Mouse (Mus musculus): ENCODE results near the gene Atxn1.

Atxn1 gene

DNA sequence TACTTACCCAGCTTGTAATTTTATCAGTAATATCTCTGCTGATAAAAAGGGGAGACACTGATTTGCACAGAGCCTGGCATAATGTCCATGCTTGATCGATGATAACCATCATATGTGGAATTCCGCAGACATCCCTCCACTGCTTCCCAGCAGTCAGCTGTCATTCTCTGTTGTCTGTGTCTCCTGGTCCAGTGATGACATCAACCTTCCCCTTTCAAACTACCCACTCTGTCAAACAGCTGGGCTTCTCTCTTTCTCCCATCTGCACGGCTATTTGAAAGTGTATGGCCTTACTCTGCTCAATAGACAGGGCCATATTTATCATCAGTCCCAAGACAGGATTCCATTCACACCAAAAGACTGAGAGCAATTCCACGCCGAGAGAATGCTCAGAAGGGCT lies 387.4 kb downstream of the Atxn1 start:
- DNase-seq (ENCODE audit: low spot score): no peak

DNA sequence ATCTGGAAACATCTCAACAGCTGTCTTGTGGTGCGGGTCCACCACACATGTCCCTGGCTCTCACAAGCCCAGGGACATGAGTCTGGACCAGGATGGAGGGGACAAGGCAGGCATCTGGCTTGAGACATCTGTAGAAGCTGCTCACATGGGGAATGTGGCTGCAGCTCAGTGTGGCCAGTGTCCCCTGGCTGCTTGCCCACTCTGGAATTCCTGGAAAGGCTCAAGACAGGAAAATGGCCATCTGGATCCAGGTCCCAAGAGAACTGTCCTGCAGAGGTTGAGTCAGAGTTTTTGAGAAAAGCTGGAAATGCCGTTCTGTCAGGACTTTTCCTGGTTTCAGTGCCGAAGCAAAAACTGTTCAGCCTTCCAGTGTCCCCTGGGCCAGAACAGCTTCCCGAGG lies 388.6 kb downstream of the Atxn1 start:
- peak; percentile 73 for DNase-seq (ENCODE audit: low spot score)

DNA sequence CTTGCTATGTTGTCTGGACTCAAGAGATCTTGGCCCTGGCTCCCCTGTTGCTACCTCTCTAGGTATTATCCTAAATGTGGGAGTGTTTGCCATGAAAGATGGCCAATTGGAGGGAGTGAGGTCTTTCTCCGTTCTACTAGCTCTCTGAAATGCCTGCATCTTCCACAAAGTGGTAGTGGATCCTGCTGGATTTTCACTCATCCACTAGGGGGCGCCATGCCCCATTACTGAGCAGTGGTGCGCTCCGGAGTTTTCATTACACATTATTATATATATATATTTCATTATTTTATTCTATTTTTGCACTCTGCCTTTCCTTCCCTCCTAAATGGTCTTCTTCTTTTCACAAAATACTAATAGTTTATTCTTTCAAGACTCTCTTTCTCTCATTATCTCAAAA lies 392.0 kb downstream of the Atxn1 start:
- DNase-seq (ENCODE audit: low spot score): peak; percentile 70

DNA sequence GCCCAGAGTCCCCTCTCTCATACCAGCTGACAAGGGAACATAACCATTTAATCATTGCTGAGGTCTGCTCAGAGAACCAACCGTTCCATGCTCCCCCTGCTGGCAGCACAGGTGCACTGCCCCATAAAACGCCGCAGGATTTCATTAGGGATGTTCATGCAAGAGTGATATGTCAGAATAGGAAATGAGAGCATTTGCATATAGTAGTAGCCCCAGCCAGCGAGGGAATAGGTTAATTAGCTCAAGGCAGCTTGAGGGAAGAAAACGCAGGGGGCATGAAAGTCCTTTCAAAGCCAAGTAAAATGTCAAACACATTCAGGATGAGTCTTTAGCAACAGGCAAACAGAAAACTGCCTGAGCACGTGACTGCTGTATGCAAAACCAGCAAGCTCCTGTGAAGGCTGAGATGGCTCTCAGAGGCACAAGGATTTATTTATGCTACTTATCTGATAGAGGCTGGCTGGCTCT lies 393.0 kb downstream of the Atxn1 start:
- peak; percentile 78 for DNase-seq (ENCODE audit: low spot score)

DNA sequence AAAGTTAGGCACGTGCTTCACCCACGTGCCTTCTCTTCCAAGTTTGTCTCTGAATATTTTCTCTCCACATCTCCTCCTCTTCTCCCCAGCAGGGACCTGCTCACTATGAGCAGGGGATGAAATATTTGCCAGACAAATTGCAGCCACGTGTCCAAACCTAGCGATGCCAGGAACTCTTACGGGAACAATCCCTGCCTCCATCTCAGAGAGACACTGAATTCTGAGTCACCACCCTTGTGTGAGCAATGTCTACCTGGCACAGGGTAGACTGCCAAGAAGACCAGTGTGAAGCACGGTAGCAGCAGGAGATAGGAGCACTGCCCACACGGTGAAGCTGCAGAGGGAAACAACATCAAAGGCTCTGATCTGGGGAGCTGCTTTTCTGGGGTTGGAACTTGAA lies 394.9 kb downstream of the Atxn1 start:
- peak; percentile 20 for DNase-seq (ENCODE audit: low spot score)

DNA sequence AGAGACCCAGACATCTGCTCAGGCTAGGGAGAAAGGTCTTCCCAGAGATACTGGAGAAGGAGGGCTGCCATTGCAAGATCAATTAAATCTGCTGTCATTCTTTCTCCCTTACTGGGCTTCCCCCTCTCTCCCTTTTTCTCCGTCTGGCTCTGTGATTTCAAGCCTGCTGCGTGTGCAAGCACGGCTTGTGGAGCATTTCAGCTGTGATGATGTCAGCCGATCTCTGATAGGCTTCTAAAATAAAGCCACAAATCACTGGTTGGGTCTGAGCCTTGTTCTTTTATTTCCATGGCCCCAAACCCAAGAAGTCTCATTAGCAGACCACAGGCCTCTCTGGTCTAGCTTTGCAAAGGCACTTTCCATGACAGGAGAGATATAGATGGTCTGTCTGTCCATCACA lies 399.9 kb downstream of the Atxn1 start:
- DNase-seq (ENCODE audit: low spot score): no peak

DNA sequence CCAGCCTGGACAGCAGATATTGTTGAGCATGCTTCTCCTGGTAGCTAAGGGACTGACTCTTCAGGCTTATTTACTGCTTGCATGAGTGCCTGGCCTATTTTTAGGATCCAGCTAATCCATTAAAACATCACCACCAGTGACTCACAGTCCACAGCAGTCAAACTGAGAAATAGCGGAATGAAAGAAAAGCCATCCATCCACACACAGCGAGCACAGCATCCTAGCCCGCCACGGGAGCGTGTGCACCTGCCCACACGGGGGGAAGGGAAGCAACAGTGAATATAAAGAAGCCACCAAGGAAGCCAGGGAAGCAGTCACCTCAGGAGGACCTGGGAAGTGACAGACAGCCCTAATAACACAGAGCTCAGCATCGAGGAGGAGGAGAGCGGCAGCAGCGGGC lies 402.8 kb downstream of the Atxn1 start:
- no peak for DNase-seq (ENCODE audit: low spot score)

DNA sequence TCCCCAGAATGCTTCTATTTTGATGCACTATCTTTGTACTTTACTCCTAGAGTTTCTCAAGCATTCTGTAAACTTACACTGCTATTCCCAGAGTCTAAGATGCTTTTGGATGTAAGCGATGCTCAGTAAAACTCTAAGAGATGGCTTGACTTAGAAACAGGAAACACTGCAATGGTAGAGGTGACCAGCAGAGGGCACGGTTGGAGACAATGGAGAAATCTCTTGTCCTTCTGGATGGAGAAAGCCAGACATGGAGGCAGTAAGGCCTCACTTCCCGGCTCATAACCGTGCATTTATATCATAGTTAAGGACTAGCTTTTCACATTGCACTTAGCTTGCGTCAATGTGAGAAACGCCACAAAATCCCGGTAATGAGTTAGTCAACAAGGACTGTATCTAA lies 404.3 kb downstream of the Atxn1 start:
- DNase-seq (ENCODE audit: low spot score): no peak

DNA sequence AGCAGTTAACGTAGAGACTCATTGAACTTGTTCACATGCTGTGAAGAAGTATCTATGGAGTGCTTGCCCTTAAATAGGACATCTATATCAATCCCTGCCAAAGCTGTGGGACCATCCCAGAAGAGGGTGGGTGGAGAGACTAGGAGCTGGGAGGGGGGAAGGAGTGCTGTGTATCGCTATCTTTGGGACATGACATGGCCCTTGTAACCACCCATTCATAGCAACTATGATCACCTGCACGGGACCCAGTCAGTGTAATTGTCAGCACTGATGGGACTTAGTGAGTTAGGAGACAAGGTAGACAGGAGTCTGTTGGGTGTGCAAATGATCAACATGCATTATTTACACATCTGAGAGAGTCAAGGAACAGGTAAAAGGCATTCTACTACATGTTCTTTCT lies 405.6 kb downstream of the Atxn1 start:
- no peak for DNase-seq (ENCODE audit: low spot score)

DNA sequence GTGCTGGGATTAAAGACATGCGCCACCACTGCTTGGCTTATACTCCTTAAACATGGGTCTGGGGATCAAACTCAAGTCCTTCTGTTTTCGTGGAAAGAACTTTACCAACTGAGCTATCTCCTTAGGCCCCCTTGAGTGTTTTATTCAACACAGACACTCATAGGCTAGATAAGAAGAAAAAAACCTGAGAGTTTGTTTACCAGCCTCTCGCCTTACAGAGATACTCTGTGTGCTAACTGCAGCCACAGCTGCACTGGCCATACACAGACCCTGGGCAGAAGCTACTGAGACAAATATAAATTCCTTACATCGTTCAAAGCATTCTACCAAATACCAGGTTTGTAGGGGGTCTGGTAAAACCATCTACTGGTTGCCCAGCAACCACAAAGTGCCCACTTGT lies 406.4 kb downstream of the Atxn1 start:
- no peak for DNase-seq (ENCODE audit: low spot score)

DNA sequence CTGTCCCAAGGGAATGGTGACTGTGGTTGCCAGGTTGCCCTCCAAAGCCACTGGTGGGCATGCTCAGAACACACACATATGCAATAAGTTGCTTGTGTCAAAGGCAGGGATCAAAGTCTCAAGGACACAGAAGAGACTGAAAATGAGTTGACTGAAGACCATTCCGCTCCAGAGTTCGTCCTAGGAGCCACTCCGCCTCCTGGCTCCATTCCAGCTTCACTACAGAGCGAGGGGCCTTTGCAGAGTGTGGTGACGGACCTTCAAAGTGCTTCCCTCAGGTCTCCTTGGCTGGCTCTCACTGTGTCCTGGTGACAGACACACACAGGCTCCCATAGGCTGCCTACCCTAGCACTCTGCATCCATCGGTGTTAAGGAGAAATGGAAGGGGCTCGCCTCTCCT lies 411.1 kb downstream of the Atxn1 start:
- no peak for DNase-seq (ENCODE audit: low spot score)

DNA sequence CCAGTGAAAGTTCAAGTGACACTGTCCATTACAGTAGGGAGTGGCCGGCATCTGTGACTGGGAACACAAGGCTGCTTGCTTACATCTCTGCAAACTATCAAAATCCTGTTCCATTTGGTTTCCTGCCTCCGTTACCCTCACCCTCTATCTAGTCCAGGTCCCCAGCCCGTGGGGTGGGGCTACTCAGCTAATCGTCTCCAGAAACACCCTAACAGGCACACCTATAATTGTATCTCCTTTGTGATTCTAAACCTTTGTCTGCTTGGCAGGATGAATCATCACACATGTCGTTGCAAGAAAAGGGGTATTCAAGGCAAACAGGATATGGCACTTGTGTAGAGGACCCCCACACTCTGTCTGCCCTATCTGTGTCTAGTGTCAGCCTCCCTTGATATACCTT lies 417.3 kb downstream of the Atxn1 start:
- no peak for DNase-seq (ENCODE audit: low spot score)

DNA sequence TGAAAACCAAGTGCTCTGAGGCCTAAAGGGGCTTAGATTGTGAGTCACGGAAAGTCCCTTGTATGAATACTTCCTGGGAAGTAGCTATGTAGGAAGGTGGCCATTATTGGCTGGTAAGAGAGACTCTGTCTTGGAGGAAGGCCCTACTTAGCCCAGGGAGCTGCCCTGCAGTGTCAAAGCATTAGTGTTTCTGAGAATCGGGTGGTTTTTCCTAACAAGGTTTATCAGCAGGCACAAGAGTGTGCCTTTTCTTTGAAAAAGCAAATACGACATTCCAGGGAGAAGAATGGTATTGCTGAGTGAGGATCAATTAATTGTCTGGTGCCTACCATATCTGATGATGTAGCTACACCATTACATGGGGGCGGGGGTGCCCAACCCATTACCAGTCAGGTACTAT lies 417.9 kb downstream of the Atxn1 start:
- no peak for DNase-seq (ENCODE audit: low spot score)

DNA sequence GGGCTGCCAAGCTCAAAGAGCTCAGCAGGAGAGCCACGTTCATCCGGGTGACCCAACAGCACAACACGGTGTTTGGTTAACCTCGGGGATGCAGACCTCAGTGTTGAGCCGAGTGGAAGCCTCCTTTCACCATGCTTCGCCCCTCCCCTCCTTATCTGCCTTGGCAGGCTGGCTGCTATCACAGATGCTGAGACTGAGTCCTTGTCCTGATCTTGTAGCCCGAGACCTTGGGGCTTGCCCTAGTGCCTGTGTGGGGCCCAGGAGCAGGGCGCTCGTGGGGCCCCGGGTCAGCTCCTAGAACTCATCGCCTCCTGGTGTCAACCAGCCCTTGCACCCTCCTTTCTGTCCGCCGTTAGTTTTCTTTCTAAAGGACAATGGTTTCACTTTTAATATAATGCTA lies 418.8 kb downstream of the Atxn1 start:
- DNase-seq (ENCODE audit: low spot score): no peak

DNA sequence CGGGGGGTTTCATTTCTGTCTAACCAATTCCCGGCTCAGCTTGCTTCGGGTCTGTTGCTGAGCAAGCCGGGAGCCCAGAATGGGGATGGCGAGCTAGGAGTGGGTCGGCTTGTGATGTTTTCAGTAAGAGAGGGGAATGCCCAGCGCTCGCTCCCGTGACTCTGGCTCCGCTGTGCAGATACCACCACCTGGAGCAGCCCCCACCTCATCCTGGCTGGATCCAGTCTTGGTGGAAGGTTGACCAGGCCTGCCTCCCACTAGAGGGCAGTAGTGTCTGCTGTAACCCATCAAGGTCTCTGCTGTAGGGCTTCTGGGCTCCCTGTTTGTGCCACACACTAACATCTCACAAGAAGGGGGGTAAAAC lies 425.6 kb downstream of the Atxn1 start:
- peak; percentile 80 for DNase-seq (ENCODE audit: low spot score)

DNA sequence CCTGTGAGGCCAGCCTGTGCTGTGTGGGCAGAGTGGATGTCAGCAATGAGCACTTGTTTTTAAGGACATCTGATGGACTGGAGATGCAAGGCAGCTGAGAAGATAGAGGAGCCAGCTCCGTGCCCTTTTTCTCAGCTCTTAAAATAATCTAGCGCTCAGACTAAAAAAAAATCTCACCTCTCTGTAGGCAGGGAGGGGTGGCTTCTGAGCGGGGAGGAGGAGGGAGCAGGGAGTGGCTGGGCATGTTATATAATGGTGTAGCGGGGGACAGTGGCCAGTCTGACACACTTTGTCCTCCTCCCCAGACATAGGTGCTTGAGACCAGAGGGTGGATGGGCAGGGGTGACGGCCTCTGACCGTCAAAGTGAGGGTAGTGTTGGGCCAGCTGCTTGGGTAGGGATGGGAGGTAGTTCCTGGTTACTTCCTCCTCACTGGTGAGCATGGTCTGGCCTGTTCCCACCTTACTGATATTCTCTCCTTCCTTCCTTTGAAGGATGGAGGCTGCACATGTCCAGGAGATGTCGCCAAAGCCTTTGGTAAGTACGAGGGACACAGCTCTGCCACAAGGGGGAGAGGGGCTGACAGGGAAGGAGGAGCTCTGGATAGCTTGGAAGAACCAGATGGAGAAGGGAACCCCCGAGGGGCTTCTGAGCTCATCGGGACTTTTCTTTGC lies 426.1 kb downstream of the Atxn1 start:
- peak; percentile 66 for DNase-seq (ENCODE audit: low spot score)

DNA sequence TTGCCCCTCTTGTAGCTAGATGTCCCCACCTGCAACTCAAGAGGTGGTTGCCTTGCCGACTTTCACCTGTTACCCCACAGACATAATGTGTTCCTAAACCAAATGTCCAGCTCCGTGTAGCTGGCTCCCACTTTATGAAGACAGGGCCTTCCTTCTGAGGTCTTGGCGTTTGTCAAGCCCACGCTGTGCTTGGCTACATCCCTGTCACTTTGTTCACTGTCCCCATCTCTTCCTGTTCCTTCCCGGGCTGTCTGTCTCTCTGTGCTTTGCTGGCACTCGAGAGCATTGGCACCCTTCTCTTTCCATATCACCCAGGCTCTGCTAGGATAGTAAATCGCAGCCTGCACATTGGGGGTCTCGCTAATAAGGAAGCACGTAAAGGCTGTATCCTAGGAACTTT lies 426.7 kb downstream of the Atxn1 start:
- no peak for DNase-seq (ENCODE audit: low spot score)

DNA sequence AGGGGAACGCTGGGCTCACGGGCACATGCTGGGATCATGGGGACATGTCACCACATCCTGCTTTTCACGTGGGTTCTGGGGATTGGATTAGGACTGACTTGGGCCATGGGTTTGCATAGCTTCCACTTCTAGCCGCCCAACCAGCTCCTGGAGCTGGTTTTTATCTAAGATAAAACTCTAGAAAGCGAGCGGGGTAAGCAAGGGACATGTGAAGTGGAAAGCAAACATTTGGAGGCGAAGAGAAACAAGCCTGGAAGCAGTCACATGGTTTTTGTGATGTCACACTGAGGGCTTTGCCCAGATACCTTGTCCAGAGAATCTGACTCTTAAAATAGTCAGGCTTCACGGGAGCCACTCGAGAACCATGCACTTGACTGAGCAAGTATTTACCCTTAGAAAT lies 427.7 kb downstream of the Atxn1 start:
- no peak for DNase-seq (ENCODE audit: low spot score)

DNA sequence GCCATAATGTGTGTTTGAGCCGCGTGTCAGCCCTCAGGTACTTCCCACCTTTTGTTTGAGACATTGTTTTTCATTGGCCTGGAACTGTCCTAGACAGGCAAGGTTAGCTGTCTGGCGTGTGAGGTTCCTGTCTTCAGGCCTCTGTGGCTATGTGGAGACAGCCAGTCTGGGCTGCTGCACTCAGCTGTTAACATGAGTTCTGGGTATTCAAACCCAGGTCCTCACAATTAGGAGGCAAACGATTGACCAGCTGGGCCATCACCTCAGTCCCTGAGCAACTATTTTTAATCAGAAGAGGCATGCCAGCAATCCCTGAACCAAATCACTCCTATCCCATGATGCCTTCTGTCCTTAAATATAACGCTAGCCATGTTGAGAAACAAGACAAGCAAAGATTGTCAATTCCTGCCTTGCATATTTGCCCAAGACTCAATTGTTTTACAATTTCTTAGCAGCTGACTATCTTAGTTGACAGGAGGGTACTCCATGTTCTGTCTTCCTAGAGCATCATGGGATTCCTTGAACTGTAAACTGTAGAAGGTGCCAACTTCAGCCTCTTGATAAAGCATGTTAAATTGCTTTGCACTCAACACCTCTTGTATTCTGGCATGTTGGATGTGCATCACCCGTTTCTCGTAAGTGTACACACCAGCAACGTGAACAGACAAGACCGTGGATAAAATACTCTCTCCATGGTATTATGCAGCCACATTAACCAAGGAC lies 428.9 kb downstream of the Atxn1 start:
- DNase-seq (ENCODE audit: low spot score): no peak

DNA sequence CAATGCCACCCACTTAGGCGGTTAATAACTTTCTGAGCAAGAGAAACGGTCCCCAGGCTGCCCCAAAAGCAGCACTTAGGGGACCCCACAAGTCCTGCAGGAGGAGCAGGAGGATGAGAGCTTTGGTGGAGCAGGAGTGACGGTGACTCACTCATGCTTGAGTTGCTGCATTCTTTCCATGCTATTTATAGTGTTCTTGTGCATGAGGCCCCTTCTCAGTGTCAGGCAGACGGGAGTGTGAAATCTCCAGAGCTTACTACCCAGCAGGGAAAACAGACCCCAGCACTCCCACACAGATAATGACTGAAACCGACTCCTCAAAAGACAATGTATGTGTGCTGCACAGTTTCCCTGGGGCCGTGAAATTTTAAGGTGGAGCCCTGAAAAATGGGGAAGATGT lies 434.1 kb downstream of the Atxn1 start:
- peak; percentile 26 for DNase-seq (ENCODE audit: low spot score)

DNA sequence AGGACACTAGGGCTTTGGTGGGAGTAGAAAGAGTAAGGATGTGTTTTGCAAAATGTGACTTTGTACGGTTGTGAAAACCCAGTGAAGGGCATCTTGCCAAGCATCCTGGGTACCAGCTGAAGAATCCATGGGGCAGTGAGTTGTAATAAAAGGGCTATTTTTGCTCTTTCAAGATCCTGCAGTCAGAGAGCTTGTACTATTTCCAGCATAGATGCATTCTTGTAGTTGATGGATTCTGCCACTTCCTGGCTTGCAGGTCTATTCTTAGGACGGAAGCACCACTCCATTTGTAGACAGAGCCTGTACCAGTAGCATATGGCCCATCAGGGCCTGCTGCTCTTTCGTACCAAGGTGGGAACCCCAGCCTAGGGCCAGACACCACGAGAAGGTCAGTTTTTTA lies 436.0 kb downstream of the Atxn1 start:
- DNase-seq (ENCODE audit: low spot score): no peak

DNA sequence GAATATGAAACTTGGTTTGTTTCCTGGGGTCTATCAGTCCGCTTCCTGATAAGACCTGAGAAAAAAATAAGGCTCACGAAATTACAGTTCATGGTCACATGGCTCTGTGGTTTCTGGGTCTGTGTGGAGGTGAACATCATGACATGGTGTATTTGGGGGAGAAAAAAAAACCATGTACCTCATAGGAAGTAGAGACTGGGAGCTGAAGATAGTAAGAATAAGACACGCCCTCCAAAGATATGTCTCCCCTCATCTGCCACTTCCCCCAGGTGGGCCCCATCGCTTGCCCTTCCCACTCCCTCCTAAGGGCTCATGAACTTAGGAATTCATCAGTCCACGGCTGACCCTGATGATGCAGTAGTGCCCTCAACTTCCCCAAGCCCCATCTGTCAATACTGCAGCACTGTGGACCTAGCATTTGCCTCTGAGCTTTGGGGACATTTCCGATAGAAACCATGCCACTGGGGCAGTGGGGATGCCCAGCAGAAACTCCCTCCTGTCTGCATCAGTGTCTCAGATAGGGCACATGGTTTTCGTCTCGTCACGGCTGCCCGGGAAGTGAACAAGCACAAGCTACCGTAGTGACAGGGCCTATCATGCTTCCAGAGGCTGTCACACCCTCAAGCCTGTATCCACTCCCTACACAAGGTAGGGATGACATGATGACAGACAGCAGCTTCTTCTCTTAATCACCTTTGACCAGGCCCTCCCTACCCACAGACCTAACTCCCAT lies 437.4 kb downstream of the Atxn1 start:
- no peak for DNase-seq (ENCODE audit: low spot score)

DNA sequence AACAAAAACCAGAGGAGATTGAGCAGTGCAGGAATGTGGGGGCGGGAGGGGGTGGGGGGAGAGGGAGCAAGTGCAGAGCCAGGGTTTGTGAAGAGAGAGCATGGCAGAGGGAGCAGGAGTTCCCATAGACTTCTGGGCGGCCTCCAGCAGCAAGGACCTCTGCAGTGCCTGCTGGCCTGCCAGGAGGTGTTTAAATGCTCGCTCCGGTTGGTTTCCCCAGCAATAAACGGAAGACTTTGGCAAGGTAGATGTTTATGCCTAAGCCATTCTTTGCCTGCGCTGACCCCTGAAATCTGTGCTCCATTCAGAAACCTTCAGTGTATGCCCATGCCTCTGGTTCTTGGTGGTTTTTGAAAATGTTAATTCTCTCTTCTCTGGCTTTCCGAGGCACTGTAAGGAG lies 438.6 kb downstream of the Atxn1 start:
- no peak for DNase-seq (ENCODE audit: low spot score)
